Comparison of ENCODE assay signal across 7 mouse cellular contexts in the genomic region with DNA sequence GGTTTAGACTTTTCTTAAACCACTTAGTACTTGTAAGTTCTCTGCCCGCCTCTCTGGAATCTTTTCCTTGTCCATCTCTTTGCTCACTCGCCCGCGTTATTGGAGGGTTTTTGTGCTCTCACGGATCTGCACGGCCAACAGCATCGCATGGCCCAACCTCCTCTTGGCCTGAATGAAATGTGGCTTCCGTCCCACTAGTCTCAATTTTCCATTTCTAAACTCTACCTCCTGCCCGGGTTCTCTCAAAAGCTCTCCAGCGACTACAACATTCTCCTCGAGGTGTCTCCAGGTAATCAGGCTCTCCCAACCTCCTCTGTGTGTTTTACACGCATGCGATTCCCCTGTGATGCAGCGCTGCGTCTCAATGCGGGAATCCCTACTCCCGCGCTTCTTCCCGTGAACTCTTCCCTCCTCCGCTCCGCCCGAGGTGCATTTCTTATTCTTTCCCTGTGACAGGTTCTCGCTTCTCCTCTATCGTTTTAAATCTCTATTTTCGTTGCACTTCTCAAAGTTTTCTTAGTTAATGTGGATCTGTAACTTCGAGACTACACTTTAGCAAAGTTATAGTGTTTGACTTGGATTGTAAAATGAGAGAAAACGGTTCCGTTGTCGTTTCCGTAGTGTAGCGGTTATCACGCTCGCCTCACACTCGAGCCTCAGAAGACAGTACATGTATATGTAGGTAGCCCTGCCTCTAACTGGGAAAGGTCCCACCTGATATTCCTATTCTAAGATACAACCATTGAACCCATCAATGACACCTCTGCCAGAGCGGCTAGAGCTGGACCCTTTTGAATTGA. TPM values are rescaled to one million over a fixed set of nuclear protein-coding genes. Genes with fewer than 3 reads are reported as not detected.
DNase-seq lines count a peak whose midpoint lies in the region; ATAC-seq and TF ChIP-seq lines count a peak whose summit lies in the region.

No protein-coding gene starts in this region.

- H3K9ac ChIP-seq in liver, embryonic 11.5 days (ENCODE audit: low read depth, low read length), result peak overlapping the region; percentile 21; the same call in 1 of the 2 replicates
- no peak overlapping the region for H3K9ac ChIP-seq in heart, postnatal 0 days (replicated peaks; ENCODE audit: low read depth, low read length)

- no peaks in the 10 kb centered on the region for H3K9me3 ChIP-seq in liver, embryonic 11.5 days (ENCODE audit: control insufficient read depth, low read length)
- H3K9me3 ChIP-seq in heart, postnatal 0 days (replicated peaks; ENCODE audit: control insufficient read depth, low read length), result no peaks in the 10 kb centered on the region

- peak; percentile 26 for ATAC-seq in liver, embryonic 11.5 days (replicated peaks; ENCODE audit: low FRiP score)
- ATAC-seq in heart, postnatal 0 days (ENCODE audit: insufficient read depth, low read depth), result no peak

- no peaks in the 10 kb centered on the region for H3K36me3 ChIP-seq in liver, embryonic 11.5 days (ENCODE audit: control insufficient read depth, insufficient read depth, low read length)
- H3K36me3 ChIP-seq in heart, postnatal 0 days (replicated peaks; ENCODE audit: control insufficient read depth, insufficient read depth, low read length), result no peaks in the 10 kb centered on the region

- no peak for TF ChIP-seq EP300 in heart, postnatal 0 days (IDR thresholded peaks at IDR 0.05; ENCODE audit: low read depth)

- TF ChIP-seq CTCF in cortical plate, adult 2 months (IDR thresholded peaks at IDR 0.05; ENCODE audit: extremely low read depth, insufficient read depth, low read length), result no peak
- no peak for TF ChIP-seq CTCF in heart, postnatal 0 days (IDR thresholded peaks at IDR 0.05; ENCODE audit: low read depth)

- peak; percentile 62 for DNase-seq in liver, embryonic 11.5 days (ENCODE audit: low spot score)
- DNase-seq in liver, result no peak
- no peak for DNase-seq in heart, postnatal 0 days (ENCODE audit: low spot score)
- peak; percentile 64 for DNase-seq in mesoderm, embryonic 11.5 days (ENCODE audit: low read depth, low spot score)
- no peak for DNase-seq in spleen, postnatal 14 days (ENCODE audit: low spot score in 2 of 2)
- no peak for DNase-seq in gastrocnemius, adult 18-20 months (ENCODE audit: low spot score)

- peak overlapping the region; percentile 97 for H3K4me2 ChIP-seq in liver, embryonic 11.5 days
- peak overlapping the region; percentile 67 for H3K4me2 ChIP-seq in heart, postnatal 0 days (ENCODE audit: low read depth, low read length)

- peaks cover 6% of the 10 kb centered on the region; the same call in 1 of the 2 replicates for H3K4me1 ChIP-seq in liver, embryonic 11.5 days (replicated peaks; ENCODE audit: control insufficient read depth, insufficient read depth, low read length)
- H3K4me1 ChIP-seq in cortical plate, adult 2 months (ENCODE audit: control insufficient read depth, insufficient read depth, low read length), result no peaks in the 10 kb centered on the region
- 0 out of 2 replicates have a peak, but pooled peaks cover 7% of the 10 kb centered on the region for H3K4me1 ChIP-seq in heart, postnatal 0 days (ENCODE audit: control insufficient read depth, insufficient read depth)

- under 1% methylated on average over 35 of the region's 35 CpGs for WGBS in liver, embryonic 11.5 days
- under 1% methylated on average over 35 of the region's 35 CpGs for WGBS in heart, postnatal 0 days

- peaks cover 3% of the 10 kb centered on the region for H3K27me3 ChIP-seq in liver, embryonic 11.5 days (replicated peaks; ENCODE audit: control insufficient read depth, insufficient read depth, low read length)
- peaks cover 21% of the 10 kb centered on the region; the same call in 1 of the 2 replicates for H3K27me3 ChIP-seq in heart, postnatal 0 days (ENCODE audit: control insufficient read depth, insufficient read depth, low read length)

- no peak overlapping the region for H3K27ac ChIP-seq in liver, embryonic 11.5 days (ENCODE audit: low read depth, low read length)
- no peak overlapping the region for H3K27ac ChIP-seq in cortical plate, adult 2 months (ENCODE audit: insufficient read depth, low read length)
- H3K27ac ChIP-seq in heart, postnatal 0 days (ENCODE audit: low read depth), result no peak overlapping the region

- no peak for TF ChIP-seq POLR2A in cortical plate, adult 2 months (IDR thresholded peaks at IDR 0.05; ENCODE audit: extremely low read depth, insufficient read depth, low read length)

- peak overlapping the region; percentile 57 for H3K4me3 ChIP-seq in liver, embryonic 11.5 days (ENCODE audit: low read depth, low read length)
- peak overlapping the region; percentile 40 for H3K4me3 ChIP-seq in cortical plate, adult 2 months (ENCODE audit: insufficient read depth, low read length)
- H3K4me3 ChIP-seq in heart, postnatal 0 days (ENCODE audit: low read depth, low read length), result peak overlapping the region; percentile 43

RNA-seq across cellular contexts. Expression of gene Vmn1r223, which starts 39.2 kb away (rescaled TPM):
- not detected in 2 replicates for polyA plus RNA-seq in liver, embryonic 11.5 days (2014; fragmentation: Nextera tagmentation; extraction: Ambion mirVana)
- not detected in 2 replicates for polyA plus RNA-seq in cortical plate, adult 2 months (2012; rRNA removed)
- total RNA-seq in heart, postnatal 0 days (2014; rRNA removed; ENCODE audit: low replicate concordance), result not detected in 2 replicates
- polyA plus RNA-seq in heart, postnatal 0 days (2015; fragmentation: Nextera tagmentation; extraction: Ambion mirVana), result not detected in 2 replicates
- not detected for total RNA-seq in gastrocnemius, adult 18-20 months (2021)

RNA-seq across cellular contexts. Expression of gene Vmn1r222, which starts 50.4 kb away (rescaled TPM):
- not detected in 2 replicates for polyA plus RNA-seq in liver, embryonic 11.5 days (2014; fragmentation: Nextera tagmentation; extraction: Ambion mirVana)
- not detected in 2 replicates for polyA plus RNA-seq in cortical plate, adult 2 months (2012; rRNA removed)
- not detected in 2 replicates for total RNA-seq in heart, postnatal 0 days (2014; rRNA removed; ENCODE audit: low replicate concordance)
- not detected in 2 replicates for polyA plus RNA-seq in heart, postnatal 0 days (2015; fragmentation: Nextera tagmentation; extraction: Ambion mirVana)
- not detected for total RNA-seq in gastrocnemius, adult 18-20 months (2021)

Comparison
In these comparisons a context has a peak if more than half of its experiments do, and no peak if none do; other contexts are left out.
1. DNase-seq: peak in liver, embryonic 11.5 days (single experiment) and mesoderm, embryonic 11.5 days (single experiment); none in liver (single experiment), heart, postnatal 0 days (single experiment), spleen, postnatal 14 days (0 of 2) and gastrocnemius, adult 18-20 months (single experiment).
2. Peak in every context shown above with its lines, with median percentiles within 50 percentile points of each other: H3K4me3 ChIP-seq.